Mouse (Mus musculus) embryonic stem cell, embryonic (primary cell): Measurements from ENCODE around the gene Bhlhb9.
"Not testable (repeated sequence)": the region's sequence is repeated elsewhere in the genome, so short reads cannot be mapped to it uniquely, and the experiment has no call there.

Experiments
- CTCF ChIA-PET, 4 experiments: fragments of 300-600 bp in 2 of 4; fragments of 350-600 bp in 2 of 4; sonication (Branson Sonifier 250); formaldehyde crosslinking; loops; one replicate each; lab custom pipeline; 2022; ENCODE audit warnings: inconsistent platforms in 2 of 4; lab: Charles Lee
- POLR2A ChIA-PET, 4 experiments: fragments of 300-600 bp in 2 of 4; fragments of 350-600 bp in 2 of 4; sonication (Branson Sonifier 250); formaldehyde crosslinking; loops; one replicate each; lab custom pipeline; 2022; ENCODE audit warnings: antibody characterized with exemption in 4 of 4, inconsistent platforms in 1 of 4; lab: Charles Lee

Gene Bhlhb9

DNA sequence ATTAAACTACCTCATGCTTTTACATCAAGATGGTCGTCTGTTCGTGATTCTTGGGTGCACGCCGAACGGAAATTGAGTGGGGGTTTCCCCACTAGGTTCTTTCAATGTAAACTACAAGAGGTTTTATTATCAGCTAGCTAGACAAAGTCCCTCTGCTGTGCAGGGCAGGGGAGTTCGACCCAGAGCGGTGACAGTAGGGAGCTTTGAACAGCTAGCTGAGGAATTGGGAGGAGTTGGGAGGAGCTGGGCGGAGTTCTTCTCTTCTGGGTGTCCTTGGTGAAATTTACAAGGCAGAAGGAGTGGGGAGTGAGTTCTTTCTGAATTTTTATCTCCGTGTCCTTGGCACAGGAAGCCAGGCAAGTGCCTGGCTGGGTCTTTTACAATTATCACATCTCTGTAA, 69.4 kb downstream of the Bhlhb9 start:
- CTCF ChIA-PET: not testable (repeated sequence)
- POLR2A ChIA-PET: interaction anchor here in 1 of 4 experiments (1.2 kb wide), 1 partner anchor 19 kb away, joined by 9 read pairs; no protein-coding TSS in a partner anchor

DNA sequence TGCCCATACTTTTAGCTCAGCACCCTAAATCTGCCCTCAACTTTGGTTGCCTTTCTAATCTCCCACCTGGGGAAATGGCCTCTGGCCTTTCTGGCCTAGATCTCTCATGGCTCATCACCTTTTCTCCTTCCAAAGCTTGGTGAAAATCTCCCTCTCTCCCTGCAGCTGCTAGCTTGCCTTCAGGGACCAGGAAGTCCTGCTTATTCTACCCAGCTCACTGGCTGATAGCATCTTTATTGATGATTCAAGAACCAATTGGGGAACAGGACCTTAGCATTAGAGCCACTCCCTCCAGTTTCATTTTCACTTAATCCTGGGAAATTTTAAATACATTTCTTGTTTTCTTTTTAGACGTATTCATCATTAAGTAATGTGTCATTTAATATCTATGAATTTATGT, 79.3 kb downstream of the Bhlhb9 start:
- ChIA-PET POLR2A (interaction anchor here in 1 of 4 experiments (0.7 kb wide), 1 partner anchor 10 kb away, joined by 3 read pairs; no protein-coding TSS in a partner anchor), CTCF (no interaction called here)

DNA sequence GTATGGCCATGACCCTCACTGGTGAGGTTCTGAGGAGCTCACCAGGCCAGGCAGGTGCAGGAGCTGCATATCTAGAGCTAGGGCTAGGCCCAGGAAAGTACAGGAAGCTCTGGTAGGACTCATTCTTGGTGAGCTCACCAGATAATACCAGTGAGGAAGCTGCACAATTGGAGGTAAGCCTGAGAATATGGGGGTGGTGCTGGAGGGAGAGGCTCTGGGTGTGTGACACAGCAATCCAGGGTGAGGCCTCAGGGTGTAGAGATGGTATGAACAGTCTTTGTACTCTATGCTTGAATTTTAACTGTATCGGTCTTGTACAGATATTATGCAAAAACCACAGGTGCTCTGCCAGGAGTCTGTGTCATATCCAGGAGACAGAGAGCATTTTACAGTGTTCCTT, 82.2 kb downstream of the Bhlhb9 start:
- POLR2A ChIA-PET: interaction anchor here in 1 of 4 experiments (0.6 kb wide), 1 partner anchor 1555 kb away, joined by 6 read pairs; no protein-coding TSS in a partner anchor
- CTCF ChIA-PET: no interaction called here

DNA sequence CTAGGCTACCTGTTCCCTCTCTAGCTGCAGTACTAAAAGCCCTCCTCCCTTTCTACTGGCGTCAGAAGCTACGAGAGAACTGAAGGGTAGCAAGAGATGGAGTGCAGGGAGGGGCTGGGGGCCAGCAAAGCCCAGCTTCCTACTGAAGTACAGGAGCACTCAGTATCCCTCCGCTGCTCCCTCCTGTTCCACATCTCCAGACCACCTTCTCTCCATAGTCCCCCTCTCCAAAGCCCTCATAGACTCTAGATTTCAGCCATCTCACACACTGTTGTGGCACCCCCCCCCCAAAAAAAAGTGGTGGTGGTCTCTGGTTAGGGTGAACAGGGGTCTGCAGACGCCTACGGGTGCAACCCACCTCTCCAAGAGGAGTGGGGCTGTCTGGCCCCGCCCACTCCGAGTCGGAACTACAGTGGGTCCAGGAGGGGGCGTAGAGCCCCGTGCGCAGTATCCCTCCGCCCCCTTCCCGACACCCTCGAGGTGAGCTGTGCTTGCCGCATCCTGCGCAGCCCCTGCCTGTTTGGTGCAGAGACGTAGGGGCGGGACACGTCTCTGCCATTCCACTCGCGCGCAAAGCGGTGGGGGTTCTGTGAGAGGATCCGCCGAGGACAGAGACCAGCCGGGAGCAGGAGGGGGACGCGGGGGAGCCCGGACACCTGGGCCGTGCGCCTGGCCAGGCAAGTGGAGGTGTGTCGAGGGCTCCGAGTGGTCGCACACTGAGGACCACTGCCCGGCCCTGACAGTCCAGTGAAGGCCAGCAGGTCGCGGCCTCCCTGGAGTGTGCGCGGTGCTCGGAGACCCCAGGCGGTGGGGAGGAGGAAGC, 88.2 kb downstream of the Bhlhb9 start:
- ChIA-PET POLR2A (interaction anchor here in 3 of 4 experiments (0.6 to 1.9 kb wide), 14 partner anchors 9 to 287 kb away, joined by 3 to 9 read pairs (median 3); partner anchors contain the start of genes Armcx5 (in 1 of the 3), Gprasp1 (in 1 of the 3) and Tceal8 (in 1 of the 3)), CTCF (no interaction called here)

DNA sequence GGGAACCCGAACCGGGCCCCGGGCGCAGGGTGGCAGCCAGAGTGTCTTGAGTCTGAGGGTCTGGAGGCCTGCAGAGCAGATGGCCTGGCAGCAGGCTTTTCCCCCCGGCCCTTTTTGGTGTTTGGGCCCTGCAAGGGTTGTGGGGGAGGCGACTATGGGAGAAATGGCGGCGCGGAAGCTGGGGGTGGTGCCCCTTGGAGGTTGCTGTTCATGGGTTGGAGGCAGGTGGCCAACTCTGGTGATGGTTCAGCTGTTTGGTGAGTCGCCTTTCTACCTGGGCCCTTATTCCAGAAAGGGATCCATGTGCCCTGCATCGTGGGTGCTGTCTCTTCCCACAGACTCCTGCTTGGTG, 88.8 kb downstream of the Bhlhb9 start:
- ChIA-PET CTCF (no interaction called here), POLR2A (interaction anchor here in 3 of 4 experiments (0.5 to 1.9 kb wide), 8 partner anchors 9 to 286 kb away, joined by 3 to 6 read pairs (median 3); partner anchors contain the start of genes Armcx5 (in 1 of the 3), Gprasp1 (in 1 of the 3) and Tceal8 (in 1 of the 3))

DNA sequence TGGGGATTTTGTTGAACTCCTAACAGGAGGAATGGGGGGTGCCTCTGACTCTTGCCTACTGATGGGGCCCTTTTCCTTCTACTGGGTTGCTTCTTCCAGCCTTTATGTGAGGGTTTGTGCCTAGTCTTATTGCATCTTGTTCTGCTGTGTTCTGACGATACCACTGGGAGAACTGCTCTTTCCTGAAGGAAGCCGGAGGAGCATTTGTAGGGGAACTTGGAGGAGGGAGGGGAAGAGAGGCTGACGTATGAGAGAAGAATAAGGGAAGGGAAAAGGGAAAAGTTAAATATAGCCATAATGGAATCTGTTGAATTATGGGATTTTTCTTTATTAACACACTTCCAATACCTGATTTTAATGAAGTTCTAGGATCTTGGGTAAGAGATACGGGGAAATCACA, 119.2 kb downstream of the Bhlhb9 start:
- ChIA-PET POLR2A (no interaction called here), CTCF (no interaction called here)

DNA sequence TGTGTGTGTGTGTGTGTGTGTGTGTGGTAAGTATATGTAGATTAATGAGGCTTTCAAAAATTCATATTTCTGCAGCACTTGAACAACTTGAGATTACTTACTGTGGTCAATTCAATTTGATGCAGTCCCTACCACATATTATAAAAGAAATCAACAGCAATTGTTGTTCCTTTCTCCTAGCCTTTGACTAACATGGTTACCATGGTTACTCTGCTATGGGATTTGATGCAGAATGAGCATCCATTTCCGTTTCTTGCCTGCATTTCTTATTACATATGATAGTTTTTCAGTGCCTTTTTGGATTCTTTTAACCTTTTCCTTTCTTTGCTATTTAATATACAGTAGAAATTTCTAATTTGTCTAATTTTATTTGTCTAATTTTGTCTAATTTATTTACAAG, 119.7 kb downstream of the Bhlhb9 start:
- ChIA-PET CTCF (no interaction called here), POLR2A (no interaction called here)

DNA sequence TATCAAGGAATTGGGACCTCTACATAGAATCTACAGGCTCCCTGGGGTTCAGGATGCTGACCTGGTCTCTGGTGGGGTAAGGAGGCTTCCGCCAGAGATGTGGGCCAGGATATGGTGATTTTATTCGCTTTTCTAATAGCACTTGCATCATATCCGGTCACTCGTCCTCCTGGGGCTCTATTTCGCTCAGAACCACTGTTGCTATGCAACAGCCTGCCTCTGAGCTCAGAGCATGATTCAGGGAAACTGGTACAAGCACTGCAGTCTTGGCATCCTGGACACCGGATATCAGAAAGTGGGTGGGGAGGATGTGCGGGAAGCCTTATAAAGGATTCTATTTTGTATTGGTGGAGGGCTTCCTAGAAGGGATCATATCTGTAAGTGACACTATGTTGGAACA, 124.8 kb downstream of the Bhlhb9 start:
- ChIA-PET CTCF (no interaction called here), POLR2A (no interaction called here)

DNA sequence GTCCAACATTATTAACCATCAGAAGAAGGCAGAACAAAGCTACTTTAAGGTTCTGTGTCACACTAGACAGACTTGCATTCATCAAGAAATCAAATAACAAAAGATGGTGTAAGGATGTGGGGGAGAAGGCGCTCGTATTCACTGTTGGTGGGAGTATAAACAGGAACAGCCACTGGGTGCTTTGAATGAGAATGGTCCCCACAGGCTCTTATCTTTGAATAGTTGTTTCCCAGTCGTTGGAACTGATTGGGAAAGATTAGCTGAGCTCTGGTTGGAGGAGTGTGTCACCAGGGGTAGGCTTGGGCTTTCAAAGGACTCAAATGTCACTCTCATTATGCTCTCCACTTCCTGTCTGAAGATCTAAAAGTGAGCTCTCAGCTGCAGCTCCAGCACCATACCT, 128.5 kb downstream of the Bhlhb9 start:
- POLR2A ChIA-PET: interaction anchor here in 2 of 4 experiments (0.8 to 1.4 kb wide), 3 partner anchors 37 to 184 kb away, joined by 3 to 4 read pairs (median 3); partner anchors contain the start of genes Armcx5 (in 1 of the 2) and Gprasp1 (in 1 of the 2)
- CTCF ChIA-PET: no interaction called here

DNA sequence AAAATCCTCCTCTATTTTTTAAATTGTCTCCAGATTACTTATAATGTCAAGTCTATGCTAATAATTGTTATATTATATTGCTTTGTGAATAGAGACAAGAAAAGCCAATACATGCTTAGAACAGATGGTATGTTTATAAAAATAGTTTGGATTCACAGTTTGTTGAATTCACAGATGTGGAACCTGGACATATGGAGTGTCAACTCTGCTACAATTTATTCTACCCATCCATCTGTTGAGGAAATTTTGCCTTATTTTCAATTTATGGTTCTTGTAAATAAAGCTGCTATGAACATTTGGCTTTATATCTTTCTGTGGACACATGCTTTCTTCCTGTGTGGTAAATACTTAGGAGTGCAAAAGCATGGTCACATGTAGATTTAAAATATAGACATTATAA, 131.2 kb downstream of the Bhlhb9 start:
- ChIA-PET CTCF (no interaction called here), POLR2A (no interaction called here)

DNA sequence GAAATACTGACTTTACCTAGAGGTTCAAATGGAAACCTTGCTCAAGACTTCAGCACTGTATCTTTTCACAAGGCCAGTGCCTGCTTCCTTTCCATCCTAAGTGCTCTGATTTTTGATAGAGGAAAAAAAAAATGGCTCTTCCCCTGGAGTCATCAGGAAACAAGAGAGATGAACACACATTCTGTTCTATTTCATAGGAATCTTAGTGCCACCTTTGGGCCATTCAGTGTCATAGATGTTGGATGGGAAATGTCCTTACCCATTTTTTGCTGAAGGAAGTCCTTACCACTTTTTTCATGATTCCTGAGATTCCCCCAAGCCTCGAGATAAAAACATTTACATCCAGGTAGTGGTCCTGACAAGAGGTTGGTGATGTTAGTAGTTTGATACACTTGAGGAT, 139.1 kb downstream of the Bhlhb9 start:
- CTCF ChIA-PET: no interaction called here
- POLR2A ChIA-PET: no interaction called here
